Mouse (Mus musculus): ENCODE data around the gene Il17rd. TPM values are rescaled to one million over a fixed set of nuclear protein-coding genes. Genes with fewer than 3 reads are reported as not detected.

The Il17rd gene
- total RNA-seq, 2 experiments from 2014 or later: 2.0 to 2.2 TPM

GRCm38 (mm10) chr14:27044221-27044966 lies 5.7 kb downstream of the Il17rd start:
- DNase-seq (ENCODE audit: low spot score): peak; percentile 60

- DNase-seq (ENCODE audit: low spot score): no peak
Observed at GRCm38 (mm10) chr14:27044967-27045361, 6.2 kb downstream of the Il17rd start.

GRCm38 (mm10) chr14:27048231-27048956 lies 9.7 kb downstream of the Il17rd start:
- no peak for DNase-seq (ENCODE audit: low spot score)

GRCm38 (mm10) chr14:27050043-27050442 lies 11.3 kb downstream of the Il17rd start:
- DNase-seq (ENCODE audit: low spot score): no peak

GRCm38 (mm10) chr14:27050560-27051510 lies 12.1 kb downstream of the Il17rd start:
- DNase-seq (ENCODE audit: low spot score): peak; percentile 15

GRCm38 (mm10) chr14:27051511-27051895 lies 12.8 kb downstream of the Il17rd start:
- no peak for DNase-seq (ENCODE audit: low spot score)

GRCm38 (mm10) chr14:27058535-27059223 lies 19.9 kb downstream of the Il17rd start:
- DNase-seq (ENCODE audit: low spot score): no peak

GRCm38 (mm10) chr14:27059224-27059558 lies 20.4 kb downstream of the Il17rd start:
- no peak for DNase-seq (ENCODE audit: low spot score)

GRCm38 (mm10) chr14:27063338-27063737 lies 24.6 kb downstream of the Il17rd start:
- no peak for DNase-seq (ENCODE audit: low spot score)

- DNase-seq (ENCODE audit: low spot score): no peak
Observed at GRCm38 (mm10) chr14:27066171-27066929, 27.6 kb downstream of the Il17rd start.

GRCm38 (mm10) chr14:27067866-27068271 lies 29.1 kb downstream of the Il17rd start:
- no peak for DNase-seq (ENCODE audit: low spot score)

GRCm38 (mm10) chr14:27069434-27070097 lies 30.8 kb downstream of the Il17rd start:
- DNase-seq (ENCODE audit: low spot score): no peak

GRCm38 (mm10) chr14:27070128-27070527 lies 31.4 kb downstream of the Il17rd start:
- DNase-seq (ENCODE audit: low spot score): no peak

- no peak for DNase-seq (ENCODE audit: low spot score)
Observed at GRCm38 (mm10) chr14:27070758-27071157, 32.0 kb downstream of the Il17rd start.

- DNase-seq (ENCODE audit: low spot score): no peak
Observed at GRCm38 (mm10) chr14:27071985-27072384, 33.2 kb downstream of the Il17rd start.

GRCm38 (mm10) chr14:27075084-27075483 lies 36.3 kb downstream of the Il17rd start:
- DNase-seq (ENCODE audit: low spot score): no peak

- DNase-seq (ENCODE audit: low spot score): no peak
Observed at GRCm38 (mm10) chr14:27075909-27076521, 37.3 kb downstream of the Il17rd start.

GRCm38 (mm10) chr14:27076522-27076920 lies 37.8 kb downstream of the Il17rd start:
- DNase-seq (ENCODE audit: low spot score): no peak

GRCm38 (mm10) chr14:27081536-27082275 lies 43.0 kb downstream of the Il17rd start:
- no peak for DNase-seq (ENCODE audit: low spot score)

All from gastrocnemius, adult 18-20 months (tissue).